ENCODE assay signal across 12 mouse cellular contexts in genomic region chr14:57546557-57547021, GRCm38 (mm10). TPM values are rescaled to one million over a fixed set of nuclear protein-coding genes. Genes with fewer than 3 reads are reported as not detected.
DNase-seq lines count a peak whose midpoint lies in the region; ATAC-seq and TF ChIP-seq lines count a peak whose summit lies in the region.
"Had no signal": no experiment of that assay in that cellular context is flagged by ENCODE, and none has a peak within 500 bp of the region (broad histone marks: within the 10 kb centered on the region; RNA-seq: fewer than 3 reads in every experiment).

No protein-coding gene starts in this region.

- TF ChIP-seq CTCF in C2C12 (IDR thresholded peaks at IDR 0.05; ENCODE audit: control insufficient read depth, insufficient read depth, insufficient read length), result no peak
- TF ChIP-seq CTCF in layer of hippocampus, adult 2 months (conservative IDR thresholded peaks at IDR 0.05), result no peak

- 0 out of 2 replicates have a peak, but pooled peaks cover 5% of the 10 kb centered on the region for H3K9me3 ChIP-seq in hindbrain, embryonic 10.5 days
- no peaks in the 10 kb centered on the region for H3K9me3 ChIP-seq in hindbrain, embryonic 11.5 days (ENCODE audit: control insufficient read depth, low read length)
- no peaks in the 10 kb centered on the region for H3K9me3 ChIP-seq in embryonic facial prominence, embryonic 12.5 days
- H3K9me3 ChIP-seq in liver, embryonic 13.5 days (replicated peaks), result no peaks in the 10 kb centered on the region

- WGBS in hindbrain, embryonic 10.5 days, result 33% methylated on average over 13 of the region's 13 CpGs
- 33% methylated on average over 13 of the region's 13 CpGs for WGBS in hindbrain, embryonic 11.5 days
- WGBS in embryonic facial prominence, embryonic 12.5 days, result 23% methylated on average over 13 of the region's 13 CpGs
- 24% methylated on average over 13 of the region's 13 CpGs for WGBS in liver, embryonic 13.5 days (ENCODE audit: insufficient replicate concordance)

- H3K79me3 ChIP-seq in C2C12 (ENCODE audit: low read depth), result no peaks in the 10 kb centered on the region

- no peaks in the 10 kb centered on the region for H3K79me2 ChIP-seq in C2C12 (ENCODE audit: control insufficient read depth, insufficient read depth)

- H3K4me1 ChIP-seq in hindbrain, embryonic 10.5 days (replicated peaks), result peaks cover 12% of the 10 kb centered on the region
- H3K4me1 ChIP-seq in hindbrain, embryonic 11.5 days (replicated peaks; ENCODE audit: control insufficient read depth, insufficient read depth, low read length), result no peaks in the 10 kb centered on the region
- H3K4me1 ChIP-seq in embryonic facial prominence, embryonic 12.5 days, result peaks cover 4% of the 10 kb centered on the region; the same call in 1 of the 2 replicates
- H3K4me1 ChIP-seq in liver, embryonic 13.5 days (replicated peaks), result peaks cover 19% of the 10 kb centered on the region

- DNase-seq in hindbrain, embryonic 10.5 days (ENCODE audit: low spot score), result no peak
- DNase-seq in hindbrain, embryonic 11.5 days (ENCODE audit: low spot score), result no peak
- no peak for DNase-seq in liver, embryonic 13.5 days
- DNase-seq in layer of hippocampus, adult 2 months (ENCODE audit: low spot score in 2 of 2), result no peak
- no peak for DNase-seq in spleen, postnatal 36 days (ENCODE audit: low spot score in 2 of 2)
- DNase-seq: adrenal gland, postnatal 10 days; cerebellum, postnatal 10 days; lung, postnatal 14 days had no signal

- H3K4me2 ChIP-seq in hindbrain, embryonic 11.5 days (replicated peaks; ENCODE audit: low read depth, low read length), result no peak overlapping the region
- H3K4me2 ChIP-seq in embryonic facial prominence, embryonic 12.5 days (replicated peaks), result no peak overlapping the region
- 0 out of 2 replicates have a peak overlapping the region, but pooled peaks have one; percentile 9 for H3K4me2 ChIP-seq in liver, embryonic 13.5 days

- peaks cover 10% of the 10 kb centered on the region for H3K27me3 ChIP-seq in hindbrain, embryonic 10.5 days (ENCODE audit: insufficient read depth, poor library complexity, severe bottlenecking)
- H3K27me3 ChIP-seq in hindbrain, embryonic 11.5 days (ENCODE audit: control insufficient read depth, insufficient read depth, low read length), result no peaks in the 10 kb centered on the region
- H3K27me3 ChIP-seq in C2C12 (ENCODE audit: control insufficient read depth, insufficient read depth, insufficient read length), result no peaks in the 10 kb centered on the region
- H3K27me3 ChIP-seq in embryonic facial prominence, embryonic 12.5 days, result 0 out of 2 replicates have a peak, but pooled peaks cover 4% of the 10 kb centered on the region
- H3K27me3 ChIP-seq in liver, embryonic 13.5 days, result peaks cover 6% of the 10 kb centered on the region; the same call in 1 of the 2 replicates

- H3ac ChIP-seq in C2C12 (ENCODE audit: control insufficient read depth, insufficient read length, low read depth), result no peak overlapping the region

- H3K27ac ChIP-seq in hindbrain, embryonic 10.5 days, result peak overlapping the region; percentile 16; the same call in 1 of the 2 replicates
- no peak overlapping the region for H3K27ac ChIP-seq in hindbrain, embryonic 11.5 days (ENCODE audit: low read depth, low read length)
- H3K27ac ChIP-seq in embryonic facial prominence, embryonic 12.5 days, result peak overlapping the region; percentile 46; the same call in 1 of the 2 replicates
- H3K27ac ChIP-seq in liver, embryonic 13.5 days, result no peak overlapping the region
- H3K27ac ChIP-seq in layer of hippocampus, adult 2 months, result no peak overlapping the region

- peaks cover 34% of the 10 kb centered on the region for H3K36me3 ChIP-seq in hindbrain, embryonic 10.5 days
- H3K36me3 ChIP-seq in hindbrain, embryonic 11.5 days (ENCODE audit: control insufficient read depth, insufficient read depth, low read length), result no peaks in the 10 kb centered on the region
- no peaks in the 10 kb centered on the region for H3K36me3 ChIP-seq in C2C12 (ENCODE audit: control insufficient read depth, insufficient read depth)
- H3K36me3 ChIP-seq in embryonic facial prominence, embryonic 12.5 days, result peaks cover 19% of the 10 kb centered on the region
- peaks cover 6% of the 10 kb centered on the region; the same call in 1 of the 2 replicates for H3K36me3 ChIP-seq in liver, embryonic 13.5 days

- H3K9ac ChIP-seq in hindbrain, embryonic 11.5 days (ENCODE audit: low read depth, low read length), result no peak overlapping the region
- H3K9ac ChIP-seq in embryonic facial prominence, embryonic 12.5 days, result no peak overlapping the region
- H3K9ac ChIP-seq in liver, embryonic 13.5 days, result no peak overlapping the region

- ATAC-seq in hindbrain, embryonic 11.5 days (ENCODE audit: low FRiP score), result no peak
- ATAC-seq in embryonic facial prominence, embryonic 12.5 days (ENCODE audit: insufficient number of reproducible peaks, insufficient read depth, low FRiP score, low TSS enrichment), result no peak
- ATAC-seq in liver, embryonic 13.5 days (ENCODE audit: low read depth), result peak; percentile 77
- ATAC-seq in erythroid progenitor cell, adult 5-6 weeks (replicated peaks; ENCODE audit: low FRiP score, poor library complexity, severe bottlenecking), result no peak

- no peak overlapping the region for H3K4me3 ChIP-seq in hindbrain, embryonic 10.5 days
- no peak overlapping the region for H3K4me3 ChIP-seq in hindbrain, embryonic 11.5 days (ENCODE audit: low read depth, low read length)
- no peak overlapping the region for H3K4me3 ChIP-seq in C2C12 (ENCODE audit: insufficient read depth, poor library complexity, severe bottlenecking)
- H3K4me3 ChIP-seq in embryonic facial prominence, embryonic 12.5 days, result no peak overlapping the region
- H3K4me3 ChIP-seq in liver, embryonic 13.5 days (replicated peaks), result no peak overlapping the region
- H3K4me3 ChIP-seq in layer of hippocampus, adult 2 months, result no peak overlapping the region

TF ChIP-seq in C2C12, 6 proteins besides CTCF, POLR2A, EP300 and RAD21:
- TF ChIP-seq CEBPB (IDR thresholded peaks at IDR 0.05; ENCODE audit: low read depth) (no peak), MYOD1 (IDR thresholded peaks at IDR 0.05; ENCODE audit: control insufficient read depth, insufficient read length, low read depth) (peak; percentile 13)

RNA-seq across cellular contexts. Expression of gene Il17d, which starts 22.0 kb away (rescaled TPM):
- 0.96 and 1.9 TPM in 2 replicates for polyA plus RNA-seq in hindbrain, embryonic 10.5 days (2016; fragmentation: Nextera tagmentation; extraction: Ambion mirVana)
- polyA plus RNA-seq in hindbrain, embryonic 11.5 days (2014; fragmentation: Nextera tagmentation; extraction: Ambion mirVana), result 0.57 and 1.5 TPM in 2 replicates
- 0.22 TPM for polyA plus RNA-seq in C2C12 (2012; fragmentation: generic; extraction: Trizol)
- polyA plus RNA-seq in embryonic facial prominence, embryonic 12.5 days (2016; fragmentation: Nextera tagmentation; extraction: Ambion mirVana), result 4.3 and 4.9 TPM in 2 replicates
- polyA plus RNA-seq in liver, embryonic 13.5 days (2015; fragmentation: Nextera tagmentation; extraction: Ambion mirVana), result 0.42 and 0.50 TPM in 2 replicates
- total RNA-seq in layer of hippocampus, adult 2 months (2021), result 10 to 100 TPM; 11.2 to 12.3 TPM
- not detected in 2 replicates for total RNA-seq in erythroid progenitor cell, adult 5-6 weeks (2015; ENCODE audit: low replicate concordance)
- not detected in 2 replicates for total RNA-seq in erythroid progenitor cell, adult 5-6 weeks (2017; ENCODE audit: low replicate concordance)
- total RNA-seq: hematopoietic stem cell, adult 5-6 weeks had no signal

RNA-seq across cellular contexts. Expression of gene Eef1akmt1, which starts 24.8 kb away (rescaled TPM):
- polyA plus RNA-seq in hindbrain, embryonic 10.5 days (2016; fragmentation: Nextera tagmentation; extraction: Ambion mirVana), result 107 and 111 TPM in 2 replicates
- 88.9 and 90.1 TPM in 2 replicates for polyA plus RNA-seq in hindbrain, embryonic 11.5 days (2014; fragmentation: Nextera tagmentation; extraction: Ambion mirVana)
- polyA plus RNA-seq in C2C12 (2012; fragmentation: generic; extraction: Trizol), result 74.0 TPM
- polyA plus RNA-seq in embryonic facial prominence, embryonic 12.5 days (2016; fragmentation: Nextera tagmentation; extraction: Ambion mirVana), result 95.3 TPM in 2 replicates
- 47.3 and 52.6 TPM in 2 replicates for polyA plus RNA-seq in liver, embryonic 13.5 days (2015; fragmentation: Nextera tagmentation; extraction: Ambion mirVana)
- total RNA-seq in layer of hippocampus, adult 2 months (2021), result 10 to 100 TPM; 30.9 to 33.4 TPM
- 7.9 and 10.9 TPM in 2 replicates for total RNA-seq in erythroid progenitor cell, adult 5-6 weeks (2015; ENCODE audit: low replicate concordance)
- not detected in 2 replicates for total RNA-seq in erythroid progenitor cell, adult 5-6 weeks (2017; ENCODE audit: low replicate concordance)

Comparison
In these comparisons a context has a peak if more than half of its experiments do, and no peak if none do; other contexts are left out.
1. H3K27ac ChIP-seq: peak in hindbrain, embryonic 10.5 days (single experiment) and embryonic facial prominence, embryonic 12.5 days (single experiment); none in hindbrain, embryonic 11.5 days (single experiment), liver, embryonic 13.5 days (single experiment) and layer of hippocampus, adult 2 months (single experiment).